Comparison of ENCODE assay signal across 39 mouse cellular contexts in genomic region chr5:98575471-98575834, GRCm38 (mm10). TPM values are rescaled to one million over a fixed set of nuclear protein-coding genes. Genes with fewer than 3 reads are reported as not detected.
DNase-seq lines count a peak whose midpoint lies in the region; ATAC-seq and TF ChIP-seq lines count a peak whose summit lies in the region.
"Had no signal": no experiment of that assay in that cellular context is flagged by ENCODE, and none has a peak within 500 bp of the region (broad histone marks: within the 10 kb centered on the region; RNA-seq: fewer than 3 reads in every experiment).

No protein-coding gene starts in this region.

- no peaks in the 10 kb centered on the region for H3K27me3 ChIP-seq in forebrain, embryonic 12.5 days
- no peaks in the 10 kb centered on the region for H3K27me3 ChIP-seq in forebrain, postnatal 0 days (ENCODE audit: insufficient read depth, low read length)
- H3K27me3 ChIP-seq in hindbrain, embryonic 15.5 days: no peaks in the 10 kb centered on the region
- H3K27me3 ChIP-seq in hindbrain, embryonic 11.5 days (ENCODE audit: control insufficient read depth, insufficient read depth, low read length): no peaks in the 10 kb centered on the region
- no peaks in the 10 kb centered on the region for H3K27me3 ChIP-seq in midbrain, embryonic 14.5 days (ENCODE audit: control insufficient read depth, insufficient read depth, low read length)
- no peaks in the 10 kb centered on the region for H3K27me3 ChIP-seq in midbrain, embryonic 13.5 days
- H3K27me3 ChIP-seq in hindbrain, embryonic 16.5 days (replicated peaks; ENCODE audit: control insufficient read depth, insufficient read depth, low read length): no peaks in the 10 kb centered on the region
- H3K27me3 ChIP-seq: CH12.LX; embryonic facial prominence, embryonic 13.5 days; heart, embryonic 15.5 days; liver, embryonic 15.5 days had no signal

- H3K4me3 ChIP-seq in forebrain, embryonic 12.5 days (replicated peaks): no peak overlapping the region
- H3K4me3 ChIP-seq in forebrain, postnatal 0 days (ENCODE audit: low read depth, low read length): no peak overlapping the region
- no peak overlapping the region for H3K4me3 ChIP-seq in hindbrain, embryonic 15.5 days
- no peak overlapping the region for H3K4me3 ChIP-seq in hindbrain, embryonic 11.5 days (ENCODE audit: low read depth, low read length)
- no peak overlapping the region for H3K4me3 ChIP-seq in midbrain, embryonic 14.5 days (replicated peaks; ENCODE audit: low read depth, low read length)
- no peak overlapping the region for H3K4me3 ChIP-seq in midbrain, embryonic 13.5 days (replicated peaks)
- no peak overlapping the region for H3K4me3 ChIP-seq in hindbrain, embryonic 16.5 days (ENCODE audit: low read length)
- H3K4me3 ChIP-seq: embryonic facial prominence, embryonic 13.5 days; heart, embryonic 10.5 days; heart, embryonic 15.5 days; liver, embryonic 15.5 days; midbrain, embryonic 10.5 days had no signal

- H3K4me1 ChIP-seq in forebrain, embryonic 12.5 days: peaks cover 7% of the 10 kb centered on the region
- no peaks in the 10 kb centered on the region for H3K4me1 ChIP-seq in forebrain, postnatal 0 days (ENCODE audit: insufficient read depth)
- H3K4me1 ChIP-seq in hindbrain, embryonic 15.5 days (replicated peaks): peaks cover 11% of the 10 kb centered on the region
- H3K4me1 ChIP-seq in hindbrain, embryonic 11.5 days (replicated peaks; ENCODE audit: control insufficient read depth, insufficient read depth, low read length): no peaks in the 10 kb centered on the region
- 0 out of 2 replicates have a peak, but pooled peaks cover 3% of the 10 kb centered on the region for H3K4me1 ChIP-seq in midbrain, embryonic 14.5 days (ENCODE audit: control insufficient read depth, insufficient read depth, low read length)
- H3K4me1 ChIP-seq in midbrain, embryonic 13.5 days (replicated peaks): peaks cover 15% of the 10 kb centered on the region; the same call in 1 of the 2 replicates
- peaks cover 5% of the 10 kb centered on the region for H3K4me1 ChIP-seq in hindbrain, embryonic 16.5 days (ENCODE audit: control insufficient read depth, insufficient read depth, low read depth, low read length)
- H3K4me1 ChIP-seq: heart, embryonic 10.5 days; heart, embryonic 15.5 days; liver, embryonic 15.5 days; midbrain, embryonic 10.5 days had no signal

- WGBS in forebrain, embryonic 12.5 days: 65% methylated on average over 4 of the region's 4 CpGs
- 35% methylated on average over 4 of the region's 4 CpGs for WGBS in forebrain, postnatal 0 days
- WGBS in hindbrain, embryonic 15.5 days: 56% methylated on average over 4 of the region's 4 CpGs
- WGBS in hindbrain, embryonic 11.5 days: 76% methylated on average over 4 of the region's 4 CpGs
- 47% methylated on average over 4 of the region's 4 CpGs for WGBS in midbrain, embryonic 14.5 days
- 56% methylated on average over 4 of the region's 4 CpGs for WGBS in midbrain, embryonic 13.5 days
- WGBS in hindbrain, embryonic 16.5 days: 49% methylated on average over 4 of the region's 4 CpGs

- H3K4me2 ChIP-seq in forebrain, embryonic 12.5 days: no peak overlapping the region
- no peak overlapping the region for H3K4me2 ChIP-seq in forebrain, postnatal 0 days (ENCODE audit: low read depth)
- no peak overlapping the region for H3K4me2 ChIP-seq in hindbrain, embryonic 15.5 days
- H3K4me2 ChIP-seq in hindbrain, embryonic 11.5 days (replicated peaks; ENCODE audit: low read depth, low read length): no peak overlapping the region
- H3K4me2 ChIP-seq in midbrain, embryonic 14.5 days (ENCODE audit: low read length): no peak overlapping the region
- H3K4me2 ChIP-seq in midbrain, embryonic 13.5 days (replicated peaks): no peak overlapping the region
- H3K4me2 ChIP-seq in hindbrain, embryonic 16.5 days (ENCODE audit: low read length): no peak overlapping the region
- H3K4me2 ChIP-seq: heart, embryonic 15.5 days; liver, embryonic 15.5 days had no signal

- H3K9me3 ChIP-seq in forebrain, embryonic 12.5 days: no peaks in the 10 kb centered on the region
- H3K9me3 ChIP-seq in forebrain, postnatal 0 days (ENCODE audit: low read length): no peaks in the 10 kb centered on the region
- H3K9me3 ChIP-seq in hindbrain, embryonic 15.5 days: no peaks in the 10 kb centered on the region
- no peaks in the 10 kb centered on the region for H3K9me3 ChIP-seq in hindbrain, embryonic 11.5 days (ENCODE audit: control insufficient read depth, low read length)
- H3K9me3 ChIP-seq in midbrain, embryonic 14.5 days (ENCODE audit: control insufficient read depth, low read length): no peaks in the 10 kb centered on the region
- no peaks in the 10 kb centered on the region for H3K9me3 ChIP-seq in midbrain, embryonic 13.5 days
- no peaks in the 10 kb centered on the region for H3K9me3 ChIP-seq in hindbrain, embryonic 16.5 days (ENCODE audit: control insufficient read depth, low read length)
- H3K9me3 ChIP-seq: embryonic facial prominence, embryonic 13.5 days; heart, embryonic 10.5 days; heart, embryonic 15.5 days; liver, embryonic 15.5 days; midbrain, embryonic 10.5 days had no signal

- no peak for TF ChIP-seq CTCF in forebrain, postnatal 0 days (IDR thresholded peaks at IDR 0.05; ENCODE audit: low read depth)

- no peak; the same call in 1 of the 2 replicates for ATAC-seq in forebrain, embryonic 12.5 days (ENCODE audit: low FRiP score)
- no peak for ATAC-seq in forebrain, postnatal 0 days
- ATAC-seq in hindbrain, embryonic 15.5 days (ENCODE audit: low FRiP score, low read depth): peak; percentile 45; the same call in 1 of the 2 replicates
- ATAC-seq in hindbrain, embryonic 11.5 days (ENCODE audit: low FRiP score): no peak
- no peak for ATAC-seq in midbrain, embryonic 14.5 days (ENCODE audit: low FRiP score, low TSS enrichment)
- ATAC-seq in midbrain, embryonic 13.5 days: no peak
- ATAC-seq in hindbrain, embryonic 16.5 days: peak; percentile 74
- ATAC-seq: activated CD4-positive, CD25-positive, alpha-beta regulatory T cell, adult 4 months; intestine, postnatal 0 days had no signal

- DNase-seq in forebrain, postnatal 0 days: no peak
- no peak for DNase-seq in hindbrain, embryonic 11.5 days (ENCODE audit: low spot score)
- peak; percentile 14 for DNase-seq in midbrain, embryonic 14.5 days
- no peak for DNase-seq in frontal cortex, postnatal 36 days (ENCODE audit: low spot score in 2 of 2)
- DNase-seq: adrenal gland, adult 2 months; adrenal gland, postnatal 36 days; cerebellum, adult 18-20 months; gastrocnemius, postnatal 25 days; heart, adult 11 months; kidney, adult 9 months; kidney, postnatal 10 days; layer of hippocampus, postnatal 36 days; spleen, adult 18-20 months; thymus, adult 2 months; thymus, postnatal 36 days had no signal

- peak overlapping the region; percentile 51; the same call in 1 of the 2 replicates for H3K27ac ChIP-seq in forebrain, embryonic 12.5 days
- no peak overlapping the region for H3K27ac ChIP-seq in forebrain, postnatal 0 days (ENCODE audit: low read depth, low read length)
- H3K27ac ChIP-seq in hindbrain, embryonic 15.5 days (replicated peaks): no peak overlapping the region
- H3K27ac ChIP-seq in hindbrain, embryonic 11.5 days (ENCODE audit: low read depth, low read length): no peak overlapping the region
- H3K27ac ChIP-seq in midbrain, embryonic 14.5 days (replicated peaks; ENCODE audit: low read depth, low read length): no peak overlapping the region
- no peak overlapping the region for H3K27ac ChIP-seq in midbrain, embryonic 13.5 days
- no peak overlapping the region for H3K27ac ChIP-seq in hindbrain, embryonic 16.5 days (ENCODE audit: low read depth, low read length)
- H3K27ac ChIP-seq: embryonic facial prominence, embryonic 13.5 days; heart, embryonic 10.5 days; heart, embryonic 15.5 days; liver, embryonic 15.5 days; midbrain, embryonic 10.5 days had no signal

- no peaks in the 10 kb centered on the region for H3K36me3 ChIP-seq in forebrain, embryonic 12.5 days (replicated peaks)
- no peaks in the 10 kb centered on the region for H3K36me3 ChIP-seq in forebrain, postnatal 0 days (ENCODE audit: insufficient read depth)
- no peaks in the 10 kb centered on the region for H3K36me3 ChIP-seq in hindbrain, embryonic 15.5 days
- no peaks in the 10 kb centered on the region for H3K36me3 ChIP-seq in hindbrain, embryonic 11.5 days (ENCODE audit: control insufficient read depth, insufficient read depth, low read length)
- H3K36me3 ChIP-seq in midbrain, embryonic 14.5 days (ENCODE audit: control insufficient read depth, insufficient read depth, low read length): no peaks in the 10 kb centered on the region
- no peaks in the 10 kb centered on the region for H3K36me3 ChIP-seq in midbrain, embryonic 13.5 days
- no peaks in the 10 kb centered on the region for H3K36me3 ChIP-seq in hindbrain, embryonic 16.5 days (ENCODE audit: control insufficient read depth, insufficient read depth, low read length)
- H3K36me3 ChIP-seq: embryonic facial prominence, embryonic 13.5 days; heart, embryonic 10.5 days; heart, embryonic 15.5 days; liver, embryonic 15.5 days; midbrain, embryonic 10.5 days had no signal

- no peak overlapping the region for H3K9ac ChIP-seq in forebrain, embryonic 12.5 days
- H3K9ac ChIP-seq in forebrain, postnatal 0 days: no peak overlapping the region
- no peak overlapping the region for H3K9ac ChIP-seq in hindbrain, embryonic 15.5 days
- H3K9ac ChIP-seq in hindbrain, embryonic 11.5 days (ENCODE audit: low read depth, low read length): no peak overlapping the region
- H3K9ac ChIP-seq in midbrain, embryonic 14.5 days (replicated peaks; ENCODE audit: low read length): no peak overlapping the region
- H3K9ac ChIP-seq in midbrain, embryonic 13.5 days (replicated peaks): no peak overlapping the region
- no peak overlapping the region for H3K9ac ChIP-seq in hindbrain, embryonic 16.5 days (ENCODE audit: low read depth, low read length)
- H3K9ac ChIP-seq: embryonic facial prominence, embryonic 13.5 days; heart, embryonic 15.5 days; liver, embryonic 15.5 days had no signal

RNA-seq across cellular contexts. Expression of gene Gm11111, which starts 23.0 kb away (rescaled TPM):
- polyA plus RNA-seq in forebrain, embryonic 12.5 days (2016; fragmentation: Nextera tagmentation; extraction: Ambion mirVana): not detected in 2 replicates
- not detected in 2 replicates for total RNA-seq in forebrain, postnatal 0 days (2014; rRNA removed)
- not detected in 2 replicates for polyA plus RNA-seq in forebrain, postnatal 0 days (2015; fragmentation: Nextera tagmentation; extraction: Ambion mirVana)
- polyA plus RNA-seq in hindbrain, embryonic 15.5 days (2015; fragmentation: Nextera tagmentation; extraction: Ambion mirVana): not detected in 2 replicates
- polyA plus RNA-seq in hindbrain, embryonic 11.5 days (2014; fragmentation: Nextera tagmentation; extraction: Ambion mirVana): not detected in 2 replicates
- polyA plus RNA-seq in midbrain, embryonic 14.5 days (2014; fragmentation: Nextera tagmentation; extraction: Ambion mirVana): not detected in 2 replicates
- not detected in 2 replicates for polyA plus RNA-seq in midbrain, embryonic 13.5 days (2015; fragmentation: Nextera tagmentation; extraction: Ambion mirVana)
- polyA plus RNA-seq in hindbrain, embryonic 16.5 days (2015; fragmentation: Nextera tagmentation; extraction: Ambion mirVana): not detected in 2 replicates
- total RNA-seq: adrenal gland, adult 2 months; adrenal gland, postnatal 36 days; CH12.LX; common myeloid progenitor, adult 5-6 weeks; ES-E14; gastrocnemius, adult 18-20 months; gastrocnemius, postnatal 25 days; heart, postnatal 25 days; layer of hippocampus, postnatal 36 days; liver, adult 2 months; megakaryocyte progenitor cell, adult 5-6 weeks; neutrophil, adult 5-6 weeks had no signal
- polyA plus RNA-seq: activated CD4-positive, CD25-positive, alpha-beta regulatory T cell, adult 4 months; adrenal gland, adult 2 months; brain, embryonic 14.5 days; C2C12; embryonic facial prominence, embryonic 13.5 days; heart, embryonic 10.5 days; heart, embryonic 15.5 days; intestine, postnatal 0 days; large intestine, adult 2 months; limb, embryonic 11.5 days; liver, adult 2 months; liver, embryonic 15.5 days; midbrain, embryonic 10.5 days; neural tube, embryonic 11.5 days; thymus, adult 2 months had no signal

Comparison
In these comparisons a context has a peak if more than half of its experiments do, and no peak if none do; other contexts are left out.
1. ATAC-seq: peak in hindbrain, embryonic 15.5 days (single experiment) and hindbrain, embryonic 16.5 days (single experiment); none in forebrain, embryonic 12.5 days (single experiment), forebrain, postnatal 0 days (single experiment), hindbrain, embryonic 11.5 days (single experiment), midbrain, embryonic 14.5 days (single experiment) and midbrain, embryonic 13.5 days (single experiment).